Mouse (Mus musculus): Measurements from ENCODE around the gene Prop1.

The Prop1 gene

DNA sequence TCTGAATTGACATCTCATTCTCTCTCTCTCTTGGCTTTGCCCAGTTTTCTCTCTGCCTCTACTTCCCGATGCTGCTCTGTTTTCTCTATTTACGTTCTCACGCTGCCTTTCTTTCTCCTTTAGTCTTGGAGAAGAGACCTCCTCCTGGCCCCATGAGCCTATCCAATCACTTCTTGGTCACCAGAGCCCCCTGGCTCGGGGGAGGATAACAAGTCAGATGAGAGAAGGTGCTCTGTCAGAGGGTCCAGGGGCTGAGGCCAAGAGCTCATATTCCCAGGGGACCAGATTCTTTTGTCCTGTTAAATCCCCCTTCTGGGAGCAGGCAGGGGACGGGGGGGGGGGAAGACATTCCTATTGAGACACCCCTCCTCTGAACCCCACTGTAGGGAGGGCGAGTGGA is at the start of gene Prop1:
Prop1 (minus strand) TSS at position 101 of the 400 bp plus-strand sequence.
- no peak for DNase-seq

DNA sequence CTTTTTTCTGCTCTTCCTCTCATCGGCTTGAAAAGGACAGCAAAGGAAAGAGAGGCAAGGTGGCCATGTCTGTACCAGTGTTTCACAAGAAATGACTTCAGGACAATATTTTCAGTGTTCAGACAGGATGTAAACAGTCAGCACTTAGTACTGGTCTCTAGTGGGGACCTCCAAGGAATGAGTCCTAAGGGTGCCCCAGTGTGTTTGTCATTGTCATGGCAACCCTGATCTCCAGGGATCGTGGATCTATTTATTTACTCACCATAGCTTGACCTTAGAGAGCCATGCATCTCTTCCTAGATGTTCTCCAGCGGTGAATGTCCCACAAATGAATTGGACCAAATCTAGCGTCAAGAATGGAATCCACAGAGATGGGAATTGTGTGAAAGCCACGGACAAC is 49.7 kb upstream of the Prop1 start, which contains the start of gene Olfr51:
Olfr51 (plus strand) TSS at position 301 of the 400 bp plus-strand sequence.
- no peak for DNase-seq

DNA sequence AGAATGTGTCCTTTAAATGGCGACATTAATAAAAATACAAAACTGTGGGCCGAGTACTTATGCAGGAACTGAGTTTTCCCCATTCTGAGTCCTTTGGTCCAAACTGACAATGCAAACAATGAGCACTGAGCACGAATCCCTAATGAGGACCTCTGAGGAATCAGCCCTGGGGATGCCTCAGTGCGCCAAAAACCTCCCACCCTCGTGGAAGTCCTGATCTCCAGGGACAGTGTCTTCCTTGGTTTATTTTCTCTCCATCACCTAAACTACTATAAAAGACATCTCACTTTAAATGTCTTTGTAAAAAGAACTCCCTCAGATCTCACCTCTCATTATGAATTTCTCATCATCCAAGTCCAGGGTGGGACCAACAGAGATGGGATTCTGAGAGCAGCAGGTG is 28.1 kb upstream of the Prop1 start, which contains the start of gene Olfr1377:
Olfr1377 (plus strand) TSS at position 301 of the 400 bp plus-strand sequence.
- no peak for DNase-seq

DNA sequence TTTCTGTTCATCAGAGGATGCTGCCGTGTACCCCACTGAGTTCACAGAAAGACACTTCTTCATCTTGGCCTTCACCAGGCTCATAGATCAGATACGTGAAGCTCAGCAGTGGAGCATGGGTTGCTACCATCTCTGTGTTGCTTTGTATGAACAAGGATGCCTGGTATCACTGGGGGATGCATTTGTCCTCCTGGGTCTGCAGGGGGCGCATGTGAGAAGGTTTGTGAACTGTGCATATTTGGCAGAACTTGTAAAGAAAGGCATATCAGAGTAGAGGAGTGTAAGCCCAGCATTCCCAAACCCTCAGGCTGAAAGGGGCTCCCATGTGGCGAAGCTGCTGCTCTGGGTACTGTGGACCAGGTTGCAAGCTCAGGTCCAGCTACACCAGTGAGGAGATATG is 23.7 kb upstream of the Prop1 start:
- DNase-seq: no peak

DNA sequence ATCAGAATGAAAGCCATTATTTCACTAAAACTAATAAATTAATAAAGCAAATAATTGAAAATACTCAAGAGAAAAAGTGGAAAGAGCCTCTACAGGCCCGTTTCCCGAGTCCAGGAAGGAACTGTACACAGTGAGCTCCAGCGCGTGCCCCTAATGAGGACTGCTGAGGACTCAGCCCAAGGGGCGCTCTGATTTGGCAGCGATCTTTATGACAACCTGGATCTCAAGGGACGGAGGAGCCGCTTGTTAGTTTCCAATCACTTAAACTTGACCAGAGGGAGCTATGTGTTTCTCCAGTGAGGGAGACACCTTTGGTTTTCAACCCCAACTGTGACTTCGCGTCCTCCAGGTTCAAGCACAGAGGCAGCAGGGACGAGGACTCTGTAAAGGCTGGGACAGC is 12.7 kb upstream of the Prop1 start, which contains the start of gene Olfr1378:
Olfr1378 (plus strand) TSS at position 301 of the 400 bp plus-strand sequence.
- DNase-seq: no peak

DNA sequence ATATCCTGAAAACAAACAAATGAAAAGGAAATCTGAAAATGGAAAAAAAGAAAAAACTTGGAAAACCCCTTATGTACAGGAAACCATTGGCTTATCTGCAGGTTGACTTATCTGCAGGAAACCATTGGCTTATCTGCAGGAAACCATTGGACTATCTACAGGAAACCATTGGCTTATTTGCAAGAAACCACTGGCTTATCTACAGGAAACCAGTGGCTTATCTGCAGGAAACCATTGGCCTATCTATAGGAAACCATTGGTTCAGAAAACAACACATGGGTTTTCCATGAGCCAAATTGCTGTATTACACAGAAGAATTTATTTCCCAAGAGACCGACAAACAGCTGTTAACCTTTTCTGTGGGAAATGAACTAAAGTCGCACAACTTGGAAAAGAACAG is 11.3 kb upstream of the Prop1 start:
- DNase-seq: no peak

DNA sequence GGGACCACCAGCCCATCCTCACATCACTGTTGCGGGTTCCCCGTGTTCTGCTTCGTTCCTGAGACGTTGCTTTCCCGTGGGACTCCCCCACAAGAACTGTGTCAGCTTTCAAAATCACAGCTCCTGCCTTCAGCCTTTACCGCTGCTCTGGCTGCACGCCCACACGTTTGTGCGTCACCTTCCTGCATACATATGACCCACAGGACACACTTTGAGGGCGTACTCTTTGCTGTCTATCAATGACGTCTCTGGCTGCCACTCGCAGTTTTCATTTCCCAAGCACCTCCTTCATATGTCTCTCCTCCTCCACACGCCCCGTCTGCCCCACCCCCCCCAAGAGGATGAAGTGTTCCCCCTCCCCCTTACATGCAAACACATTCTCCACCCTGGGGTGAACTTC is 1.3 kb downstream of the Prop1 start:
- no peak for DNase-seq

DNA sequence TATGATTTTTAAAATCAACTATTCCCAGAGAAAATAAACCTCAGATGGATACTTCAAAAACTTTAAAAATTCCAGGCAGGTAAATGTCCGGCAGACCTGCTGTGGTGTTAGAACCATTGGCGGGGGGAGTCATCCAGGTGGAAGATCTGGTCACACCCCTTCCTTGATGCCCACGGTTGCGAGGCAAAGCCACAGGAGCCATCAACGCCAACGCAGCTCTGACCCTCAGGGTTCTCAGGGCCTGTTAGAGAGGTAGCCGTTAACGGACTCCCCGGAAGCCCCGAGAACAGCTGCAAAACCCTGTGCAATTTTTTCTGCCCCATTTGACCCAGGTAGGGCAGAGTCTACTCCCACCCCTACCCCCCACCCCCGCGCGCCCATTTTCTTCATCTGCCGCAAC is 10.1 kb downstream of the Prop1 start, which contains the start of gene 4933414I15Rik:
4933414I15Rik (minus strand) TSS at position 260 of the 400 bp plus-strand sequence.
- no peak for DNase-seq

DNA sequence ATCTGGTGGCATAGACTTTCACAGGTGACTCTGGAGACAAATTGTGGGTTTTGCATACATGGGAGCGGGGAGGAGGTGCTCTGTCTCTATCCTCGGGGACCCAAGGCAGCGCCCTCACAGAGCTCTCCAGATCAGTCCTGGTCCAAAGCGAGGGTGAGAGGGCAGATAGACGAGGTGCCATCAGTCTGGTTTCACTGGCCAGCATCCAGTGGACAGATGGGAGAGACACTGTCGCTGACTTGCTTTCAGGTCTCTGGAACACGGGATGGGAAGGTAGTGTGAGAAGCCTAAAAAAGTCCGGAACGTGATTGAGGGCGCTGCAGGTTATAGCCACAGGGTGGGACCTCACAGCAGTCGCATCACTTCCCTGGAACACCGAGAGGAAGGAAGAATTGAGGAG is 11.2 kb downstream of the Prop1 start:
- DNase-seq: no peak

DNA sequence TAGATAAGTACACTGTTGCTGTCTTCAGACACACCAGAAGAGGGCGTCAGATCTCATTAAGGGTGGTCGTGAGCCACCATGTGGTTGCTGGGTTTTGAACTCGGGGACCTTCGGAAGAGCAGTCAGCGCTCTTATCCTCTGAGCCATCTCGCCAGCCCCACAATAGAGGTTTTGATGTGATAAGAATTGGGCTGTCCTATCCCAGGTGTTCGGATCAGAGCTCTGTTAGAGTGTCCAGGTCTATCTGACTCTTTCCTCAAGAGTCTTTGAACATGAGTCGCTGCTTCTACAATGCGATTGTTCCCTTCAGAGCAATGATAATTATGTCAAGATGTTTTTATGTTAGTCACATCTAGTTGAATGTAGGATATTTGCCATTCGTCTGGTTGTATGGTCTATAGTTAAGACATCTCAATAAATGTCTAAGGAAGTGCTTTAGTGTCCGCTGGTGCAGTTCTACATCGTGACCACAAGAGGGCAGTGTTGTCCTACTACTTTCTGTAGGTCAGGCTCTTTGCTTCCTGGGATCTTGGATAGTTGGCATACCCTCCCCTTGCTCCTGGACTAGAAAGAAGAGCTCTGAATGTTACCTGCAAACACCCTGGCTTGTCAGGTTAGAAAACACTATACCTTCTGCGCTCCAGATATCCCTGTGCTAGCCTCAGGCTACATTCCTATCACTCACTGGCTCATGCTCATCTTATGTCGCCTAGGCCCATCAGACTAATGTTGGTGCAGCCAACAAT is 13.8 kb downstream of the Prop1 start:
- peak; percentile 25 for DNase-seq

DNA sequence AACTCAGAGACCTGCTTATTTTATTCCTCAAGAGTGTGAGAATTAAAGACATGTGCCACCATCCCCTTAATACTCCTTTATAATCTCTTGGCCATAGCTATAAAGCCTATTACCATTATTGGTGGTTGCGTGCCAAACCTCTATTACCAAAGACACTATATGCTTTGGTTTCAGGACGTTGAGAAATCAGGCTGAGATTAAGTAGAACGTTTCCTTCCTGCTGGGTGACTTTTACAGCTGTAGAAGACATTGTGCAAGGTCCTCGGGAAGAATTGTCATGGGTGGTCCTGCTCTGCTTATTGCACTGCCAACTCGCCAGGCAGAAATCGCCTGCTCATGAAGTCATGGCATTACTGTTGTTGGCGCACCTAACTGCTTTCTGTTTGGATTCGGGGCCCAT is 15.1 kb downstream of the Prop1 start:
- no peak for DNase-seq

DNA sequence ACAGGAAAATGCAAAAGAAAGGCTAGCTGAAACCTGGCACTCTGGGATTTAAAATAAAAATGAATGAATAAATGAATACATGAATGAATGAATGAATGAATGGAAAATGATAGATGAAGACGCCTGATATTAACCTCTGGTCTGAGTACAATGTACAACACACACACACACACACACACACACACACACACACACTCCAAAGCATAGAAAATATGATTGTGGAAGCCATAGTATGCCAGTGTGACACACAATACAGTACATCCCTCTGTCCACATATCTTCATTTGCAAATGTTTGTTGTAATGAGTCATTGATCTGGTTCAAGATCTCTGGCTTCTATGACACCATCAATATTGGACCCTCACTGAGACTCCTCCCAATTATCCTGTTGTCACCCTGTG is 21.5 kb downstream of the Prop1 start:
- DNase-seq: no peak

DNA sequence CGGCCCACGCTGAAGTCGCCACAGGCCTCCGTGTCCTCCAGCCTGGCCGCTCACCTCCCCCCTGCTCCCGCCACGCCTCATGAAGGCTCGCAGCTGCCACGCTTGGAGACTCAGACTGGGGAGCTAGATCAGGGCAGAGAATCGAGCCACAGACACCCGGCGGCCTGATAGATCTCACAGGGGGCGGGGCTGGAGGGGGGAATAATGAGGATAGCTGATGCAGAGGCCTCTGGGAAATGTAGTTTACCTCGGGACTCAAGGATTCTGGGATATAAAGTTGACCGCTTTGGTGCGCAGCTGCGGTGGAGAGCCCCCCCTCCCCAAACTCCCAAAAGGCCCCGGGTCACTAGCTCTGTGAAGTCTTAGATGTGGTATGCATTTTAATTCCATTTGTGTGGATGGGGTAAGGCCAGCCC is 22.1 kb downstream of the Prop1 start, which contains the start of gene Zfp354b:
Zfp354b (minus strand) TSS at position 183 of the 416 bp plus-strand sequence.
- peak; percentile 63 for DNase-seq

DNA sequence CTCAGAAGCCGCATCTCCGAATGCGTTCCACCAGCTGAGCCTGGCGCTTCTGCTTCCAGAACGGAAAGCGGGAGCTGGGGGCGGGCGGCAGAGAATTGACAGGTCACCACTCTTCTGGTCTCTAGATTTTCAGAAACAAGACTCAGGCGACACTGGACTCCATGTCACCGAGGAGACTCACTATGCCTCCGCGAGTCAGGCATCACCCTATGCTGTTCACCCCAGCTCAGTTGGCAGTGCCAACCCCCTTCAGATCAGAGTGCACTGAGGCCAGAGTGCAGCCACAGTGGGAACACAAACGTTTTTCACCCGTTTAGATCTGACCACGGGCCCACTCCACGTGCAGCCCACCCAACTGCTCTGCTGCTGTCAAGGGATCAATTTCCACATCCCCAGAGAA is 22.5 kb downstream of the Prop1 start:
- no peak for DNase-seq

DNA sequence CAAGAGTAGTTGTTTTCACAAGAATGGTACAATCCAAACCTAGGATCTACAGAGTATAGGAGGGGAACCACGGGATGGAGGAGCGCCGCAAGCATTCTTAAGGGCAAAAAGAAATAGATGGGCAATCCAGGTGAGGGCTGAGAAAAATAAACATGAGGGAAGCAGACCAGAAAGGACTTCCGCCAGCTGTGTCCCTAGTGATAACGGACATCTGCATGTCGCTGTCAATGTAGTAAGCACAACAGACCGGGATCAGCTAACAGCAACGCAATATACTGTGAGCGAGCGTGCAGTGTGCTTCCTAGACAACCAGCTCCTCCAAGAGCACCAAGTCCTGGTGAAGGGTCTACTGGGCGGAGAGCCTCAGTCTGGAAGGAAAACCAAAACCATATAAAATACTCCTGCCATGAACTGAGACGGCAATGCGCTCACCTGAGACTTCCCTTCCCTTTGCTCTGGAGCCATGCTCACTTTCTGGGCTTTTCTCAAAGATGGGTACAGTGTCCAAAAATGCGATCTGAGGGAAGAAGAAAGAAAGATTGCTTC is 23.0 kb downstream of the Prop1 start:
- no peak for DNase-seq

DNA sequence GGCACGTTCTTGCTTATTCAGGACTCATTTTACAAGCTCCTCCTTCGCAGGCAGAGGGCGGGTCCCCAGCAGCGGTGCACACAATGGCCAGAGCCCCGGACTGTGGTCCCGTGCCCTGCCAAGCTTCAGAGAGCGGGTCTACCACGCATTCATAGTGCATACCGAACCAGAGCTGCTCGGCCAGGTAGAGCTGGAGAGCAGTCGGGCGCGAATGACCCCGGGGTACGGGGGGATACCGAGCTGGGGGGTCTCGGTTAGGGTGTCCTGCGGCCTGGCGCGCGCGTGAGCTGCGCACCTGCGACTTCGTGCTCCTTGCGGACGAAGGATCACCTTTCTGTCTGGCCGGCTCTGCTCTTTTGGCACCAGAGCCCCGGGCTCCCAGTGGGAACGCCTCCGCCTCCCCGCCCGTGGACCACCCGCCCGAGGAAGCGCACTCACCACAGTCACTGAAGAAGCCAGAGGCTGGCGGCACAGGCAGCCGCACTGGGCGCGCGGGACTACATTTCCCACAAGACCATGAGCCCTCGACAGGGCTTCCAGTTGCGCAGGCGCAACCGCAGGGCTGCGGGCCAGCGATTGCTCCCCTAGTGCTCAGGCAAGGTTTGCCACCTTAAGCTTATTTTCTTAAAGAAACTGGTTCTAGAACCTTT is 37.8 kb downstream of the Prop1 start, which contains the start of gene Zfp2:
Zfp2 (minus strand) TSS at position 495 of the 650 bp plus-strand sequence.
- DNase-seq: peak; percentile 93

DNA sequence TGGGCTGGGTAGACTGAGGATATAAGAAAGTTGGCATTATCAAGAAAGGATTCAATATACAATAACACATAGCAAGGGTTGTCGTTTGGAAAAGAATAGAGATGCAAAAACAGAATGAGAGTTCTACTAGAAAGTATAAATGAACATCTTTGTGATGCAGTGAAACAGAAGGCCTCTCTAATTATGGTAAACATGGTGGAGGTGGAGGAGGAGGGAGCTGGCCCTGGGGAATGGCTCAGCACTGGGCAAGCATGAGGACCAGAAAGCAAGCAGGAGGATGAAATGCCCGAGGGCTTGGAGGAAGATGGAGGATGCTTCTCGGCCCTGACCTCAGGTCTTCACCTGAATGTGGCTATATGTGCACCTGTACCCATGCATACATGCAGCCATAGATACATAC is 39.1 kb downstream of the Prop1 start:
- no peak for DNase-seq

DNA sequence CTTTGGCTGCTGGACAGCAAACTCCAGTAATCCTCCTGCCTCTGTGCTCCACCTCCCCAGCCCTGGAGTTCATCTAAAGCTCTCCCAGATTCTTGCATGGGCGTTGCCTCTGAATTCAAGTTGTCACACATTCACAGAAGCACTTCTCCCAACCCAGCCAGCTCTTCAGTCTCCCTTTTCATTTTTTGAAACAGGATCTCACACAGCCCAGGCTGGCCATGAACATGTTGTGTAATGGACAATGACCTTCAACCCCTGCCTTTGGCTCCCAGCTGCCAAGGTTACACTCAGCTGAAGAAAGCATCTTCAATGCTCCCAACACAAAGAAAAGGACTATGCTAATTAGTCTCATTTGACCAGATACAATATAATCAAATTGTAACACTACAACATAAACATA is 40.3 kb downstream of the Prop1 start:
- no peak for DNase-seq

DNA sequence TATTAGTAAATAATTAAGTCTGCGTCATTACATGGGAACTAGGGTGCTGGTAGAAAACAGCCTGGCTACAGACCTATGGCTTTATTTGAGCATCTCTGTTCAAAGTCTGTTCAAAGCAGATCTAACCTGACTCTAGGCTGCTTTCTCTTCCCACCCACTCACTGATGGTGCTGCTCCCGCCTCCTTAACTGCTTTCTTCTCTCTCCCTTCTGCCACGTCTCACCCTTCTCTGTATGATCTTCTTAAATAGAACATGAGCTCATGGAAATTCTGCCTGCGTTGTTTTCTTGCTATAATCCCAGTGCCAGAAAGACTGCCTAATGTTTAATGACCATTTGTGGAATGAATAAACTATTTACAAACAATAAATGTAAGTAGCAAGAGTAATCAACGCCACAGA is 45.4 kb downstream of the Prop1 start:
- DNase-seq: no peak

Data from thymus, postnatal 14 days (tissue).